Comparison of ENCODE assay signal across 8 mouse cellular contexts in the genomic region with DNA sequence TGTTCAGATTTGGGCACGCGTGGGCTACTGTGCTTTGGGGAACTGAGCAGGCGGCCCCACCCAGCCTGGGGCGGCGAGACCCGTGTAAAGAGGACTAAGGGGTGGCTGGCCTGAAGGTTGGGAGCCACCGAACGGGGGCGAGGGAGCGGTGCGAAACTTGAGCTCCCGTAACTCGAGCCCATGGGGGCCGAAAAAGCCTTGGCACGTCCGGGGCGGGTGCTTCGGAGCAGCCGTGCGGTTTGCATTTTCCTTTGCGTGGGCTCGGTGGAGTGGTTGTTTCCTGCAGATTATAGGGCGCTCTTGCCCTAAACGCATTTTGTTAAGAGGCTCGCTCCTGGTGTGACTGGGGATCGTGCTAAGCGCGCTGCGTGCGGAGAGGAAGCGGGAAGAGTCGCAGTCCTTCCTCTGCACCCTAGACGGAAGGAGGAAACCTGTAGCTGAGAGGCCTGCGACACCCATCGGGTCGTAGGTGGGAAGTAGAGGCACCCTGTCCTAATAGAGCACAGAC. TPM values are rescaled to one million over a fixed set of nuclear protein-coding genes. Genes with fewer than 3 reads are reported as not detected.
DNase-seq lines count a peak whose midpoint lies in the region; ATAC-seq and TF ChIP-seq lines count a peak whose summit lies in the region.

No protein-coding gene starts in this region.

- peak overlapping the region; percentile 82 for H3K4me2 ChIP-seq in limb, embryonic 15.5 days

- H3K79me2 ChIP-seq in heart, adult 2 months (replicated peaks; ENCODE audit: control insufficient read depth, insufficient read depth, low read length) = no peaks in the 10 kb centered on the region

- ATAC-seq in granulocyte monocyte progenitor cell, adult 5-6 weeks (replicated peaks; ENCODE audit: poor library complexity, severe bottlenecking) = peak; percentile 34
- peak; percentile 3; the same call in 1 of the 2 replicates for ATAC-seq in limb, embryonic 15.5 days (ENCODE audit: insufficient number of reproducible peaks, low FRiP score, low TSS enrichment, low read depth)
- ATAC-seq in monocyte, adult 5-6 weeks (replicated peaks; ENCODE audit: insufficient number of reproducible peaks, low FRiP score, low TSS enrichment, poor library complexity, severe bottlenecking) = peak; percentile 32

- H3K36me3 ChIP-seq in heart, adult 2 months (ENCODE audit: control insufficient read depth, insufficient read depth, low read length) = peaks cover 14% of the 10 kb centered on the region; the same call in 1 of the 2 replicates
- peaks cover 32% of the 10 kb centered on the region for H3K36me3 ChIP-seq in limb, embryonic 15.5 days

- no peak for TF ChIP-seq CTCF in heart, adult 2 months (IDR thresholded peaks at IDR 0.05)
- no peak for TF ChIP-seq CTCF in cortical plate, adult 2 months (IDR thresholded peaks at IDR 0.05; ENCODE audit: extremely low read depth, insufficient read depth, low read length)

- no peaks in the 10 kb centered on the region for H3K9me3 ChIP-seq in limb, embryonic 15.5 days

- H3K27me3 ChIP-seq in heart, adult 2 months (ENCODE audit: control insufficient read depth, insufficient read depth, low read length) = no peaks in the 10 kb centered on the region
- 0 out of 2 replicates have a peak, but pooled peaks cover 4% of the 10 kb centered on the region for H3K27me3 ChIP-seq in limb, embryonic 15.5 days

- WGBS in heart, adult 2 months = under 1% methylated on average over 36 of the region's 36 CpGs
- WGBS in limb, embryonic 15.5 days = under 1% methylated on average over 36 of the region's 36 CpGs

- H3K4me3 ChIP-seq in heart, adult 2 months = peak overlapping the region; percentile 99
- peak overlapping the region; percentile 98 for H3K4me3 ChIP-seq in cortical plate, adult 2 months (ENCODE audit: insufficient read depth, low read length)
- peak overlapping the region; percentile 87 for H3K4me3 ChIP-seq in limb, embryonic 15.5 days

- intact Hi-C loops in heart, adult 2 months (cut with DNase I) = loop anchor here (2.0 to 5.0 kb wide), 4 partner anchors 17 to 166 kb away; a partner anchor contains a TSS

- no peak for TF ChIP-seq POLR2A in heart, adult 2 months (IDR thresholded peaks at IDR 0.05; ENCODE audit: insufficient read depth, low read depth, low read length)
- TF ChIP-seq POLR2A in cortical plate, adult 2 months (IDR thresholded peaks at IDR 0.05; ENCODE audit: extremely low read depth, insufficient read depth, low read length) = peak; percentile 40

- peak overlapping the region; percentile 95 for H3K9ac ChIP-seq in heart, adult 2 months (ENCODE audit: low read depth, low read length)
- H3K9ac ChIP-seq in limb, embryonic 15.5 days = peak overlapping the region; percentile 94

- no peak for TF ChIP-seq EP300 in heart, adult 2 months (IDR thresholded peaks at IDR 0.05; ENCODE audit: insufficient read depth, low read depth, low read length)

- peaks cover 6% of the 10 kb centered on the region for H3K4me1 ChIP-seq in heart, adult 2 months (ENCODE audit: control insufficient read depth, insufficient read depth, low read length)
- peaks cover 2% of the 10 kb centered on the region; the same call in 1 of the 2 replicates for H3K4me1 ChIP-seq in cortical plate, adult 2 months (ENCODE audit: control insufficient read depth, insufficient read depth, low read length)
- peaks cover 28% of the 10 kb centered on the region for H3K4me1 ChIP-seq in limb, embryonic 15.5 days

- peak overlapping the region; percentile 99 for H3K27ac ChIP-seq in heart, adult 2 months
- peak overlapping the region; percentile 93 for H3K27ac ChIP-seq in cortical plate, adult 2 months (ENCODE audit: insufficient read depth, low read length)
- peak overlapping the region; percentile 98 for H3K27ac ChIP-seq in limb, embryonic 15.5 days

- DNase-seq in heart, adult 2 months = peak in 1 of 2 experiments; percentile 66
- no peak for DNase-seq in heart, adult 18-20 months
- DNase-seq in CD4-positive, CD25-positive, alpha-beta regulatory T cell, adult 2 months (ENCODE audit: low read depth, low spot score) = peak; percentile 78
- peak; percentile 25 for DNase-seq in urinary bladder, postnatal 25 days (ENCODE audit: low spot score)

RNA-seq across cellular contexts. Expression of a gene that starts 4.8 kb away (rescaled TPM):
- 100 to 1,000 TPM; 738 to 741 TPM for total RNA-seq in heart, adult 2 months (2021)
- polyA plus RNA-seq in heart, adult 2 months (2012; rRNA removed) = 674 and 1,134 TPM in 2 replicates
- 100 to 1,000 TPM; 768 to 793 TPM for total RNA-seq in heart, adult 18-20 months (2021)
- 392 and 402 TPM in 2 replicates for polyA plus RNA-seq in cortical plate, adult 2 months (2012; rRNA removed)
- total RNA-seq in granulocyte monocyte progenitor cell, adult 5-6 weeks (2014; fragmentation: Nextera tagmentation) = 641 and 708 TPM in 2 replicates
- total RNA-seq in granulocyte monocyte progenitor cell, adult 5-6 weeks (2017) = 507 and 538 TPM in 2 replicates
- 1,928 and 2,051 TPM in 2 replicates for polyA plus RNA-seq in limb, embryonic 15.5 days (2015; fragmentation: Nextera tagmentation; extraction: Ambion mirVana)
- 260 to 317 TPM (median 292 TPM) in 3 replicates for total RNA-seq in monocyte, adult 5-6 weeks (2017)

RNA-seq across cellular contexts. Expression of a gene that starts 15.0 kb away (rescaled TPM):
- total RNA-seq in heart, adult 2 months (2021) = not detected
- 1.1 and 2.3 TPM in 2 replicates for polyA plus RNA-seq in heart, adult 2 months (2012; rRNA removed)
- total RNA-seq in heart, adult 18-20 months (2021) = not detected
- polyA plus RNA-seq in cortical plate, adult 2 months (2012; rRNA removed) = 0.08 TPM in 1 of 2 replicates, not detected in the other
- 3.5 TPM in 1 of 2 replicates, not detected in the other for total RNA-seq in granulocyte monocyte progenitor cell, adult 5-6 weeks (2014; fragmentation: Nextera tagmentation)
- 1.2 TPM in 1 of 2 replicates, not detected in the other for total RNA-seq in granulocyte monocyte progenitor cell, adult 5-6 weeks (2017)
- polyA plus RNA-seq in limb, embryonic 15.5 days (2015; fragmentation: Nextera tagmentation; extraction: Ambion mirVana) = 0.26 TPM in 1 of 2 replicates, not detected in the other
- 0.39 to 13.0 TPM (median 3.9 TPM) in 3 replicates for total RNA-seq in monocyte, adult 5-6 weeks (2017)

RNA-seq across cellular contexts. Expression of a gene that starts 50.1 kb away (rescaled TPM):
- 10 to 100 TPM; 15.7 to 17.2 TPM for total RNA-seq in heart, adult 2 months (2021)
- 4.8 and 8.9 TPM in 2 replicates for polyA plus RNA-seq in heart, adult 2 months (2012; rRNA removed)
- total RNA-seq in heart, adult 18-20 months (2021) = 10 to 100 TPM; 15.9 to 19.4 TPM
- polyA plus RNA-seq in cortical plate, adult 2 months (2012; rRNA removed) = 30.1 TPM in 2 replicates
- 30.3 and 46.6 TPM in 2 replicates for total RNA-seq in granulocyte monocyte progenitor cell, adult 5-6 weeks (2014; fragmentation: Nextera tagmentation)
- total RNA-seq in granulocyte monocyte progenitor cell, adult 5-6 weeks (2017) = 67.0 and 83.9 TPM in 2 replicates
- 49.8 and 52.4 TPM in 2 replicates for polyA plus RNA-seq in limb, embryonic 15.5 days (2015; fragmentation: Nextera tagmentation; extraction: Ambion mirVana)
- total RNA-seq in monocyte, adult 5-6 weeks (2017) = 66.3 to 96.5 TPM (median 95.7 TPM) in 3 replicates

RNA-seq across cellular contexts. Expression of a gene that starts 50.2 kb away (rescaled TPM):
- 1 to 10 TPM; 7.5 to 9.2 TPM for total RNA-seq in heart, adult 2 months (2021)
- 5.2 and 8.4 TPM in 2 replicates for polyA plus RNA-seq in heart, adult 2 months (2012; rRNA removed)
- total RNA-seq in heart, adult 18-20 months (2021) = 10 to 100 TPM in 1 of 2 experiments, 1 to 10 TPM in 1; 7.7 to 11.6 TPM
- polyA plus RNA-seq in cortical plate, adult 2 months (2012; rRNA removed) = 16.7 and 17.1 TPM in 2 replicates
- total RNA-seq in granulocyte monocyte progenitor cell, adult 5-6 weeks (2014; fragmentation: Nextera tagmentation) = 17.0 and 32.8 TPM in 2 replicates
- total RNA-seq in granulocyte monocyte progenitor cell, adult 5-6 weeks (2017) = 19.1 and 27.6 TPM in 2 replicates
- 20.8 and 23.2 TPM in 2 replicates for polyA plus RNA-seq in limb, embryonic 15.5 days (2015; fragmentation: Nextera tagmentation; extraction: Ambion mirVana)
- 70.1 to 71.8 TPM (median 71.7 TPM) in 3 replicates for total RNA-seq in monocyte, adult 5-6 weeks (2017)

Comparison
In these comparisons a context has a peak if more than half of its experiments do, and no peak if none do; other contexts are left out.
1. DNase-seq: peak in CD4-positive, CD25-positive, alpha-beta regulatory T cell, adult 2 months (single experiment) and urinary bladder, postnatal 25 days (single experiment); none in heart, adult 18-20 months (0 of 2).
2. Peak in every context shown above with its lines, with median percentiles within 50 percentile points of each other: H3K27ac ChIP-seq, H3K4me3 ChIP-seq and ATAC-seq.